Mouse (Mus musculus) testis, adult 2 months (tissue): ENCODE results near the gene Sfta2.

Experiments
- CTCF ChIP-seq: fragments of 200-500 bp; IDR thresholded peaks from 2 replicates; pipeline ENCODE4 v1.5.1; 2012; ENCODE audit warnings: low read depth, mild to moderate bottlenecking, inconsistent platforms, low read length, moderate library complexity; ENCODE audit not compliant: control insufficient read depth, insufficient read depth, insufficient replicate concordance
- POLR2A ChIP-seq: fragments of 200-500 bp; IDR thresholded peaks from 2 replicates; pipeline ENCODE4 v1.6.1; 2012; ENCODE audit warnings: low read depth, mild to moderate bottlenecking, inconsistent platforms, low read length, moderate library complexity; ENCODE audit not compliant: control insufficient read depth

DNA sequence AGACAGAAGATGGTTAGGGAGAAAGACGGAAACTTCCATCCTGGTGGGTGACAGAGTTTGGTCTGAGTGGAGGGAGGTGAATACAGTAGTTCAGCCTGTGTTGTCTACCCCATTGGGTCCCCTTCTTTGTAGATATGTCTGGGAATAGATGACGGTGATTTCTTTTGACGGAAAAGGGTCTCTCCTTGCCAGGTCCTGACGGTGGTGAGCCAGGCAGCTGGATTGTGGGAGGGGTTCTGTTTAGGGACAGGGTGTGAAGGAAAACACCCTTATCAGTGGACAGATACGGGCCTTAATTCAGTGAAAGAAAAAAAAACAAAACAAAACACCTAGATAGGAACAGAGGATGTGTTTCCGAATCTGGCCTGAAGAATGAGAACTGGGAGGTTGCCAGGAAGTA is 38.0 kb downstream of the Sfta2 start:
- TF ChIP-seq CTCF (no peak), POLR2A (no peak)
